In genomic region chr16:32659385-32659784, GRCm38 (mm10) we compare ENCODE assay signal across 8 mouse cellular contexts. TPM values are rescaled to one million over a fixed set of nuclear protein-coding genes. Genes with fewer than 3 reads are reported as not detected.
DNase-seq lines count a peak whose midpoint lies in the region; ATAC-seq lines count a peak whose summit lies in the region.

No protein-coding gene starts in this region.

- DNase-seq in heart, adult 11 months, result peak; percentile 97
- DNase-seq in heart, postnatal 25 days (ENCODE audit: low spot score), result no peak
- peak; percentile 68 for DNase-seq in hindbrain, embryonic 10.5 days (ENCODE audit: low spot score)
- peak; percentile 49 for DNase-seq in layer of hippocampus, adult 9-11 months
- peak; percentile 76 for DNase-seq in lung, postnatal 14 days
- DNase-seq in skeletal muscle tissue, adult 2 months (ENCODE audit: low read depth, low spot score), result peak; percentile 89

- H3K36me3 ChIP-seq in hindbrain, embryonic 10.5 days, result peaks cover 4% of the 10 kb centered on the region; the same call in 1 of the 2 replicates

- ATAC-seq in erythroid progenitor cell, adult 5-6 weeks (replicated peaks; ENCODE audit: low FRiP score, poor library complexity, severe bottlenecking), result peak; percentile 70

- H3K27me3 ChIP-seq in hindbrain, embryonic 10.5 days (ENCODE audit: insufficient read depth, poor library complexity, severe bottlenecking), result no peaks in the 10 kb centered on the region

- H3K4me1 ChIP-seq in brown adipose tissue, adult 24 weeks (ENCODE audit: control insufficient read depth, insufficient read depth, insufficient read length, low read length), result peaks cover 23% of the 10 kb centered on the region
- H3K4me1 ChIP-seq in hindbrain, embryonic 10.5 days (replicated peaks), result peaks cover 64% of the 10 kb centered on the region

- no peaks in the 10 kb centered on the region for H3K9me3 ChIP-seq in hindbrain, embryonic 10.5 days

- 8% methylated on average over 8 of the region's 8 CpGs for WGBS in hindbrain, embryonic 10.5 days

- 0 out of 2 replicates have a peak overlapping the region, but pooled peaks have one; percentile 42 for H3K27ac ChIP-seq in brown adipose tissue, adult 24 weeks (replicated peaks; ENCODE audit: low read depth, low read length)
- peak overlapping the region; percentile 69 for H3K27ac ChIP-seq in hindbrain, embryonic 10.5 days

- intact Hi-C loops in heart, postnatal 25 days (cut with DNase I), result loop anchor here (1.0 to 2.0 kb wide), 2 partner anchors 21 to 23 kb away; no protein-coding TSS in a partner anchor

- H3K4me3 ChIP-seq in brown adipose tissue, adult 24 weeks (ENCODE audit: insufficient read depth, low read depth, low read length), result peak overlapping the region; percentile 46
- peak overlapping the region; percentile 49 for H3K4me3 ChIP-seq in hindbrain, embryonic 10.5 days

RNA-seq across cellular contexts. Expression of gene Tnk2, which starts 15.7 kb away (rescaled TPM):
- total RNA-seq in heart, postnatal 25 days (2021), result 10 to 100 TPM; 20.9 to 24.7 TPM
- polyA plus RNA-seq in brown adipose tissue, adult 24 weeks (2012; ENCODE audit: insufficient read depth, insufficient read length, missing spikeins), result 18.7 and 24.1 TPM in 2 replicates
- total RNA-seq in erythroid progenitor cell, adult 5-6 weeks (2015; ENCODE audit: low replicate concordance), result 124 and 134 TPM in 2 replicates
- total RNA-seq in erythroid progenitor cell, adult 5-6 weeks (2017; ENCODE audit: low replicate concordance), result 62.9 and 115 TPM in 2 replicates
- 7.8 and 8.4 TPM in 2 replicates for polyA plus RNA-seq in hindbrain, embryonic 10.5 days (2016; fragmentation: Nextera tagmentation; extraction: Ambion mirVana)

RNA-seq across cellular contexts. Expression of gene Tfrc, which starts 50.7 kb away (rescaled TPM):
- total RNA-seq in heart, postnatal 25 days (2021), result 100 to 1,000 TPM; 168 to 194 TPM
- 13.7 and 27.0 TPM in 2 replicates for polyA plus RNA-seq in brown adipose tissue, adult 24 weeks (2012; ENCODE audit: insufficient read depth, insufficient read length, missing spikeins)
- 2,179 and 2,513 TPM in 2 replicates for total RNA-seq in erythroid progenitor cell, adult 5-6 weeks (2015; ENCODE audit: low replicate concordance)
- 2,141 and 2,792 TPM in 2 replicates for total RNA-seq in erythroid progenitor cell, adult 5-6 weeks (2017; ENCODE audit: low replicate concordance)
- polyA plus RNA-seq in hindbrain, embryonic 10.5 days (2016; fragmentation: Nextera tagmentation; extraction: Ambion mirVana), result 42.5 and 69.9 TPM in 2 replicates

Comparison
In these comparisons a context has a peak if more than half of its experiments do, and no peak if none do; other contexts are left out.
1. RNA of gene Tfrc, which starts 50.7 kb away (total RNA-seq): 2,141 to 2,792 TPM in erythroid progenitor cell, adult 5-6 weeks; 168 to 194 TPM in heart, postnatal 25 days; every median in the first group is over 10 times any median in the second.